Mouse (Mus musculus): ENCODE results near the gene Dcst2.

- TF ChIP-seq POU5F1 (IDR thresholded peaks at IDR 0.05; ENCODE audit: borderline replicate concordance, low read length) (no peak), CTCF (conservative IDR thresholded peaks at IDR 0.05; ENCODE audit: low read length) (no peak)
Measured at GRCm38 (mm10) chr3:89321183-89322130, 40.3 kb upstream of the Dcst2 start.

Data from E14TG2a.4 (cell line).